Mouse (Mus musculus) activated CD4-positive, CD25-positive, alpha-beta regulatory T cell (primary cell): ENCODE measurements around the gene Chrd. TPM values are rescaled to one million over a fixed set of nuclear protein-coding genes. Genes with fewer than 3 reads are reported as not detected.

Experiments used
- polyA plus RNA-seq, 2 experiments: library from polyadenylated mRNA; unstranded; fragments of 100-300 nt; shearing (Covaris generic); gene quantifications; one replicate each; pipeline ENCODE4 v1.2.1; 2017

The Chrd gene
- polyA plus RNA-seq = not detected

GRCm38 (mm10) chr16:20732925-20733730 lies at the start of gene Chrd:
Gene Chrd, plus strand, starts transcription at chr16:20733127.

GRCm38 (mm10) chr16:20693111-20693701 lies 39.7 kb upstream of the Chrd start, which contains the start of gene Fam131a:
Gene Fam131a, plus strand, starts transcription at chr16:20693241.

DNA sequence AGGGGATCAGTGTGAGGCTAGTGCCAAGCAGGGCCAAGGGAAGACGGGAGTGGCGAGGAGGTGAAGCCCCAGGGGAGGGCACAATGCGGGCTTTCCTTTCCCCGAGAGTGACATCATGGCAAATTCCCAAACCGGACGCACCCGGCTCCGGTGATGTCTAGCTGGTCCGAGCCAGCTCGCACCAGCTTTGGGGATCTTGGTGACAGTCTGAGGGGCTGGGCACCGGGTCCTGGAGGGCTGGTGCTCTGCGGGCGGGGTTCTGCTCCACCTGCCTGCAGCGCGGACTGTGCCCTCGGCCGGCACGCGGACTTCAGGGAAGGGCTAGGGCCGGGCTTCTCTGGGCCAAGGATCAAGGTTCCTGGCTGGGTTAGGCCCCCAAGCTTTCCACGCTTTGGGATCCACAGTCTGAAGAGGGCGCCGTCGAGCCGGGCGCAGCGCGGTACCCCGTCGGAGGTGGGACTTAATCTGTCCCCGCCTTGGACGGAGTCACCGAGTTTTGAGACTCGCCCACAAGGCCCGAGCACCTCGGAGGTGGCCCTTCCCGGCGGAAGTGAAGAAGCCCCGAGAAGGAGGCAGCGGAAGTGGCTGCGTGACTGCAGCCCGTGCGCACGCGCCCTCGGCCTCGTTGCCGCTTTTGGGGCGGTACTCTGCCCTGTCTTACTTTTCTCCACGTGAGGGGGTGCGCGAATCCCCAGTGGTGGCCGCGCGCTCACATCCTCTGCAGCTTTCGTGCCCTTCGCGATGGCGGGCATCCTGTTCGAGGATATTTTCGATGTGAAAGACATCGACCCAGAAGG lies 15.5 kb upstream of the Chrd start, which contains the start of the genes Polr2h and Clcn2:
Gene Polr2h, plus strand, starts transcription at position 485 of the 797 bp plus-strand sequence.
Gene Clcn2, minus strand, starts transcription at position 566 of the 797 bp plus-strand sequence.

DNA sequence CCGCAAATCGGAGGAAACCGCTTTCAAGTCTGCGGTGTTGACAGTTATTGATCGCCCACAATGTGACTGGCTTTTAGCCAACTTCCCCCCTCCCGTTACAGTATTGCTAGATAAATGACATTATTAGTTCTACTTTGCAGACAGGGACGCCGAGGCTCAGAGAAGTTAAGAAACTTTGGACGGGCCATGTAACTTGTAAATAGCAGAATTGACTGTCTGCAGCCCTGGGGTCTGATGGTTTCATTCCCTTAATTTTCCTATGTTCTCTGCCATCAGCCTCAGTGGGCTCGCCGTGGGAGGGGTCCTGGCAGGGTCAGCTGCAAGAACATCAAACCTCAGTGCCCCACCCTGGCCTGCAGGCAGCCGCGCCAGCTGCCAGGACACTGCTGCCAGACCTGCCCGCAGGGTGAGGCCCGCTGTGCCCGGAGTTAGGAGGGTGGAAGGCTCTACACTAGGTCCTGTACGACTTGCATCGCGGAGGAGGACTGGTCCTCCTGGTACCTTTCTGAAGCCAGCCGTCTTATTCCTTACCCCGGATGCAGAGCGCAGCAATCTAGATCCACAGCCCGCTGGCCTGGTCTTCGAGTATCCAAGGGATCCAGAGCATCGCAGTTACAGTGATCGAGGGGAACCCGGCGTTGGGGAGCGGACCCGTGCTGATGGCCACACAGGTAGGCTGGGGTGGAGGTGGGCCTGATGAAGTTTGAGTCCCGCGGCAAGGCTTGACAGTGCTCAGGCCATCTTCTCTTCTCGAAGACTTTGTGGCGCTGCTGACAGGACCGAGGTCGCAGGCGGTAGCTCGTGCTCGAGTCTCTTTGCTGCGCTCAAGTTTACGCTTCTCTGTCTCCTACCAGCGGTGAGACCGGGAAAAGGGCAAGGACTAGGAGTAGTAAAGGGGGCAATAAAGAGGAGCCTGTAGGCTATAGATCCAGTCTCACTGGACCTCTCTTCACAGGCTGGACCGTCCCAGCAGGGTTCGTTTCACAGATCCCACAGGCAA lies 1.1 kb downstream of the Chrd start, which contains the start of gene Thpo:
Gene Thpo, minus strand, starts transcription at position 781 of the 1,000 bp plus-strand sequence.

Other genes with a start within 250 kb of the Chrd start
- 10 to 100 TPM; 73.2 to 74.0 TPM for gene Eif2b5, start 234.3 kb upstream of the Chrd start, polyA plus RNA-seq
- gene Dvl3, start 216.1 kb upstream of the Chrd start, polyA plus RNA-seq = 10 to 100 TPM; 20.9 to 22.7 TPM
- 100 to 1,000 TPM; 411 to 418 TPM for gene Ap2m1, start 197.6 kb upstream of the Chrd start, polyA plus RNA-seq
- 10 to 100 TPM; 49.6 to 52.3 TPM for gene Abcf3, start 184.6 kb upstream of the Chrd start, polyA plus RNA-seq
- not detected for gene Vwa5b2, start 143.7 kb upstream of the Chrd start, polyA plus RNA-seq
- gene Eef1akmt4, start 121.5 kb upstream of the Chrd start, polyA plus RNA-seq = 10 to 100 TPM; 13.8 to 23.8 TPM
- gene Gm49333, start 121.5 kb upstream of the Chrd start, polyA plus RNA-seq = under 1 TPM in 1 of 2 experiments, not detected in 1; 0.13 TPM
- 10 to 100 TPM; 36.7 to 37.5 TPM for gene Alg3, start 121.4 kb upstream of the Chrd start, polyA plus RNA-seq
- gene Camk2n2, start 111.8 kb upstream of the Chrd start, polyA plus RNA-seq = under 1 TPM; 0.14 to 0.41 TPM
- under 1 TPM in 1 of 2 experiments, not detected in 1; 0.07 TPM for gene Ece2, start 103.3 kb upstream of the Chrd start, polyA plus RNA-seq
- 100 to 1,000 TPM; 225 to 261 TPM for gene Psmd2, start 81.5 kb upstream of the Chrd start, polyA plus RNA-seq
- gene Eif4g1, start 64.8 kb upstream of the Chrd start, polyA plus RNA-seq = 100 to 1,000 TPM in 1 of 2 experiments, 10 to 100 TPM in 1; 81.8 to 105 TPM
- gene Fam131a, start 39.9 kb upstream of the Chrd start, polyA plus RNA-seq = 1 to 10 TPM in 1 of 2 experiments, under 1 TPM in 1; 0.67 to 2.9 TPM
- gene Polr2h, start 15.5 kb upstream of the Chrd start, polyA plus RNA-seq = 10 to 100 TPM; 50.0 to 67.7 TPM
- 1 to 10 TPM; 2.7 to 3.2 TPM for gene Clcn2, start 15.4 kb upstream of the Chrd start, polyA plus RNA-seq
- gene Thpo, start 1.4 kb downstream of the Chrd start, polyA plus RNA-seq = under 1 TPM; 0.10 to 0.24 TPM